Mouse (Mus musculus) layer of hippocampus, postnatal 10 days (tissue): ENCODE measurements at regions not wholly inside any gene's neighbourhood (a gene's known extent, or its start where the extent isn't known, plus 50 kb on each side); places are given as distances from the start of the nearest gene placed in this dataset.

Experiments
- DNase-seq, 2 experiments: peaks; one replicate each; pipeline ENCODE4 v3.0.0; 2021; ENCODE audit warnings: low spot score in 2 of 2

- no peak for DNase-seq
These were observed 299.7 kb downstream of the Bcl11a start for GRCm38 (mm10) chr11:24377530-24377929.

- no peak for DNase-seq
These were observed 312.7 kb downstream of the Bcl11a start for GRCm38 (mm10) chr11:24390578-24390977.

GRCm38 (mm10) chr11:24391385-24391784 lies 313.5 kb downstream of the Bcl11a start:
- no peak for DNase-seq

- no peak for DNase-seq
These were observed 317.6 kb downstream of the Bcl11a start for GRCm38 (mm10) chr11:24395478-24395877.

GRCm38 (mm10) chr11:24396911-24397310 lies 319.1 kb downstream of the Bcl11a start:
- DNase-seq = no peak

GRCm38 (mm10) chr11:24397710-24398109 lies 319.9 kb downstream of the Bcl11a start:
- no peak for DNase-seq

- no peak for DNase-seq
These were observed 323.3 kb downstream of the Bcl11a start for GRCm38 (mm10) chr11:24401151-24401550.

GRCm38 (mm10) chr11:24402127-24402526 lies 324.3 kb downstream of the Bcl11a start:
- no peak for DNase-seq

GRCm38 (mm10) chr11:24414804-24415203 lies 336.9 kb downstream of the Bcl11a start:
- DNase-seq = peak; percentile 13 to 27

GRCm38 (mm10) chr11:24422066-24422775 lies 344.4 kb downstream of the Bcl11a start:
- DNase-seq = peak; percentile 13 to 24

GRCm38 (mm10) chr11:24423278-24423677 lies 345.4 kb downstream of the Bcl11a start:
- no peak for DNase-seq

- DNase-seq = no peak
These were observed 349.4 kb downstream of the Bcl11a start for GRCm38 (mm10) chr11:24426995-24427883.

- DNase-seq = no peak
These were observed 370.8 kb downstream of the Bcl11a start for GRCm38 (mm10) chr11:24448608-24449007.

GRCm38 (mm10) chr11:24452267-24452666 lies 374.4 kb downstream of the Bcl11a start:
- no peak for DNase-seq

GRCm38 (mm10) chr11:24464642-24465041 lies 386.8 kb downstream of the Bcl11a start:
- no peak for DNase-seq

GRCm38 (mm10) chr11:24467458-24467857 lies 389.6 kb downstream of the Bcl11a start:
- peak; percentile 47 to 57 for DNase-seq

- no peak for DNase-seq
These were observed 392.6 kb downstream of the Bcl11a start for GRCm38 (mm10) chr11:24470469-24470868.

GRCm38 (mm10) chr11:24472617-24473367 lies 394.9 kb downstream of the Bcl11a start:
- no peak for DNase-seq

- DNase-seq = peak in 1 of 2 experiments; percentile 18
These were observed 395.6 kb downstream of the Bcl11a start for GRCm38 (mm10) chr11:24473368-24474010.

GRCm38 (mm10) chr11:24502722-24503424 lies 425.0 kb downstream of the Bcl11a start:
- no peak for DNase-seq
